14 mouse cellular contexts compared by ENCODE assay signal in genomic region chr9:115055041-115055830, GRCm38 (mm10).
A peak's percentile ranks its signal among the peaks of the same experiment; 100 is the strongest.
DNase-seq lines count a peak whose midpoint lies in the region; ATAC-seq and TF ChIP-seq lines count a peak whose summit lies in the region.
"Had no signal": no experiment of that assay in that cellular context is flagged by ENCODE, and none has a peak within 500 bp of the region (broad histone marks: within the 10 kb centered on the region; RNA-seq: fewer than 3 reads in every experiment).

No protein-coding gene starts in this region.

- no peak for DNase-seq in frontal cortex, adult 2 months (ENCODE audit: extremely low spot score in 1 of 2, low spot score in 1 of 2)
- DNase-seq in MN1 (ENCODE audit: low spot score): peak; percentile 37
- no peak for DNase-seq in urinary bladder, postnatal 10 days (ENCODE audit: low spot score)
- no peak for DNase-seq in stomach, postnatal 0 days (ENCODE audit: low spot score)
- no peak for DNase-seq in forebrain, embryonic 11.5 days (ENCODE audit: low spot score)
- DNase-seq: adrenal gland, postnatal 25 days; cerebellum, adult 11-12 months; liver, embryonic 13.5 days; thymus, postnatal 4 days had no signal

- peak; percentile 10; the same call in 1 of the 2 replicates for ATAC-seq in frontal cortex, adult (ENCODE audit: low TSS enrichment)
- ATAC-seq in heart, embryonic 12.5 days (ENCODE audit: insufficient number of reproducible peaks, low FRiP score): no peak
- ATAC-seq in hindbrain, embryonic 16.5 days: peak; percentile 48; the same call in 1 of the 2 replicates
- no peak for ATAC-seq in stomach, postnatal 0 days (ENCODE audit: low FRiP score, low TSS enrichment)
- ATAC-seq in forebrain, embryonic 11.5 days (replicated peaks; ENCODE audit: low FRiP score): no peak; the same call in 1 of the 2 replicates

- peak overlapping the region; percentile 10; the same call in 1 of the 2 replicates for H3K27ac ChIP-seq in heart, embryonic 12.5 days (ENCODE audit: poor library complexity, severe bottlenecking)
- 0 out of 2 replicates have a peak overlapping the region, but pooled peaks have one; percentile 23 for H3K27ac ChIP-seq in hindbrain, embryonic 16.5 days (ENCODE audit: low read depth, low read length)
- H3K27ac ChIP-seq in stomach, postnatal 0 days (replicated peaks): no peak overlapping the region
- H3K27ac ChIP-seq in forebrain, embryonic 11.5 days (ENCODE audit: low read depth, low read length): no peak overlapping the region
- H3K27ac ChIP-seq: embryonic facial prominence, embryonic 13.5 days; kidney, embryonic 15.5 days; liver, embryonic 13.5 days had no signal

- H3K4me1 ChIP-seq in heart, embryonic 12.5 days (replicated peaks): peaks cover 32% of the 10 kb centered on the region
- peaks cover 12% of the 10 kb centered on the region for H3K4me1 ChIP-seq in hindbrain, embryonic 16.5 days (ENCODE audit: control insufficient read depth, insufficient read depth, low read depth, low read length)
- H3K4me1 ChIP-seq in stomach, postnatal 0 days (replicated peaks; ENCODE audit: control insufficient read depth, insufficient read depth): 0 out of 2 replicates have a peak, but pooled peaks cover 3% of the 10 kb centered on the region
- H3K4me1 ChIP-seq in forebrain, embryonic 11.5 days (replicated peaks; ENCODE audit: control insufficient read depth, insufficient read depth, low read length): 0 out of 2 replicates have a peak, but pooled peaks cover 2% of the 10 kb centered on the region
- H3K4me1 ChIP-seq: liver, embryonic 13.5 days had no signal

- no peaks in the 10 kb centered on the region for H3K36me3 ChIP-seq in heart, embryonic 12.5 days
- H3K36me3 ChIP-seq in hindbrain, embryonic 16.5 days (ENCODE audit: control insufficient read depth, insufficient read depth, low read length): no peaks in the 10 kb centered on the region
- H3K36me3 ChIP-seq in stomach, postnatal 0 days (ENCODE audit: control insufficient read depth, insufficient read depth, low read length): no peaks in the 10 kb centered on the region
- H3K36me3 ChIP-seq in forebrain, embryonic 11.5 days (ENCODE audit: control insufficient read depth, insufficient read depth, low read length): no peaks in the 10 kb centered on the region
- H3K36me3 ChIP-seq: embryonic facial prominence, embryonic 13.5 days; kidney, embryonic 15.5 days; liver, embryonic 13.5 days had no signal

- TF ChIP-seq EP300 in stomach, postnatal 0 days (optimal IDR thresholded peaks at IDR 0.05): no peak

- no peaks in the 10 kb centered on the region for H3K27me3 ChIP-seq in heart, embryonic 12.5 days (replicated peaks)
- H3K27me3 ChIP-seq in hindbrain, embryonic 16.5 days (replicated peaks; ENCODE audit: control insufficient read depth, insufficient read depth, low read length): no peaks in the 10 kb centered on the region
- no peaks in the 10 kb centered on the region for H3K27me3 ChIP-seq in stomach, postnatal 0 days (ENCODE audit: control insufficient read depth, insufficient read depth, low read length)
- H3K27me3 ChIP-seq in forebrain, embryonic 11.5 days (ENCODE audit: control insufficient read depth, insufficient read depth, low read length): no peaks in the 10 kb centered on the region
- H3K27me3 ChIP-seq: embryonic facial prominence, embryonic 13.5 days; kidney, embryonic 15.5 days; liver, embryonic 13.5 days had no signal

- H3K9ac ChIP-seq in heart, embryonic 12.5 days: no peak overlapping the region
- H3K9ac ChIP-seq in hindbrain, embryonic 16.5 days (ENCODE audit: low read depth, low read length): no peak overlapping the region
- H3K9ac ChIP-seq in stomach, postnatal 0 days (ENCODE audit: low read length): no peak overlapping the region
- no peak overlapping the region for H3K9ac ChIP-seq in forebrain, embryonic 11.5 days (ENCODE audit: low read length)
- H3K9ac ChIP-seq: embryonic facial prominence, embryonic 13.5 days; kidney, embryonic 15.5 days; liver, embryonic 13.5 days had no signal

- H3K4me3 ChIP-seq in heart, embryonic 12.5 days: no peak overlapping the region
- H3K4me3 ChIP-seq in hindbrain, embryonic 16.5 days (ENCODE audit: low read length): no peak overlapping the region
- H3K4me3 ChIP-seq in stomach, postnatal 0 days (ENCODE audit: low read depth, low read length): no peak overlapping the region
- no peak overlapping the region for H3K4me3 ChIP-seq in forebrain, embryonic 11.5 days (ENCODE audit: low read depth, low read length)
- H3K4me3 ChIP-seq: embryonic facial prominence, embryonic 13.5 days; kidney, embryonic 15.5 days; liver, embryonic 13.5 days had no signal

- 0 out of 2 replicates have a peak, but pooled peaks cover 5% of the 10 kb centered on the region for H3K9me3 ChIP-seq in heart, embryonic 12.5 days (replicated peaks)
- H3K9me3 ChIP-seq in hindbrain, embryonic 16.5 days (ENCODE audit: control insufficient read depth, low read length): no peaks in the 10 kb centered on the region
- H3K9me3 ChIP-seq in stomach, postnatal 0 days (ENCODE audit: control insufficient read depth, low read length): no peaks in the 10 kb centered on the region
- H3K9me3 ChIP-seq in forebrain, embryonic 11.5 days (ENCODE audit: control insufficient read depth, low read length): no peaks in the 10 kb centered on the region
- H3K9me3 ChIP-seq: kidney, embryonic 15.5 days; liver, embryonic 13.5 days had no signal

- no peak for TF ChIP-seq CTCF in stomach, postnatal 0 days (IDR thresholded peaks at IDR 0.05; ENCODE audit: low read depth)

- 49% methylated on average over 8 of the region's 8 CpGs for WGBS in heart, embryonic 12.5 days
- 64% methylated on average over 8 of the region's 8 CpGs for WGBS in hindbrain, embryonic 16.5 days
- 81% methylated on average over 8 of the region's 8 CpGs for WGBS in stomach, postnatal 0 days
- WGBS in forebrain, embryonic 11.5 days: 94% methylated on average over 8 of the region's 8 CpGs

- H3K4me2 ChIP-seq in heart, embryonic 12.5 days: 0 out of 2 replicates have a peak overlapping the region, but pooled peaks have one; percentile 4
- no peak overlapping the region for H3K4me2 ChIP-seq in hindbrain, embryonic 16.5 days (ENCODE audit: low read length)
- no peak overlapping the region for H3K4me2 ChIP-seq in stomach, postnatal 0 days (replicated peaks; ENCODE audit: low read depth)
- no peak overlapping the region for H3K4me2 ChIP-seq in forebrain, embryonic 11.5 days (ENCODE audit: low read depth, low read length, severe bottlenecking)
- H3K4me2 ChIP-seq: embryonic facial prominence, embryonic 13.5 days; kidney, embryonic 15.5 days; liver, embryonic 13.5 days had no signal

Comparison
In these comparisons a context has a peak if more than half of its experiments do, and no peak if none do; other contexts are left out.
1. ATAC-seq: peak in frontal cortex, adult (single experiment) and hindbrain, embryonic 16.5 days (single experiment); none in heart, embryonic 12.5 days (single experiment), stomach, postnatal 0 days (single experiment) and forebrain, embryonic 11.5 days (single experiment).
2. H3K27ac ChIP-seq: peak in heart, embryonic 12.5 days (single experiment) and hindbrain, embryonic 16.5 days (single experiment); none in stomach, postnatal 0 days (single experiment) and forebrain, embryonic 11.5 days (single experiment).